Mouse (Mus musculus) hindbrain, embryonic 16.5 days (tissue): ENCODE measurements around the gene Nsmf. TPM values are rescaled to one million over a fixed set of nuclear protein-coding genes. Genes with fewer than 3 reads are reported as not detected.
A peak's percentile ranks its signal among the peaks of the same experiment; 100 is the strongest.

Experiments used
- ATAC-seq: fragments of 200-750 bp; cut with Nextera tagmentation; 2 replicates; pipeline ENCODE4 v1.8.0; 2017; ENCODE audit warnings: moderate TSS enrichment, moderate library complexity
- H3K27ac ChIP-seq: fragments of 300-500 bp; sonication (generic); 2 replicates; pipeline ENCODE4 v1.5.1; 2014; ENCODE audit warnings: low read depth, mild to moderate bottlenecking, control low read depth, low read length, moderate library complexity
- H3K27me3 ChIP-seq: fragments of 300-500 bp; sonication (generic); replicated peaks from 2 replicates; pipeline ENCODE4 v1.6.1; 2014; ENCODE audit warnings: low read length; ENCODE audit not compliant: control insufficient read depth, insufficient read depth
- H3K36me3 ChIP-seq: fragments of 300-500 bp; sonication (generic); 2 replicates; pipeline ENCODE4 v1.6.1; 2014; ENCODE audit warnings: mild to moderate bottlenecking, low read length, moderate library complexity, mixed read lengths; ENCODE audit not compliant: control insufficient read depth, insufficient read depth
- H3K4me1 ChIP-seq: fragments of 300-500 bp; sonication (generic); 2 replicates; pipeline ENCODE4 v1.6.1; 2014; ENCODE audit warnings: low read depth, low read length; ENCODE audit not compliant: control insufficient read depth, insufficient read depth
- H3K4me2 ChIP-seq: fragments of 300-500 bp; sonication (generic); 2 replicates; pipeline ENCODE4 v1.6.1; 2014; ENCODE audit warnings: mild to moderate bottlenecking, low read length, control low read depth, moderate library complexity
- H3K4me3 ChIP-seq: fragments of 300-500 bp; sonication (generic); 2 replicates; pipeline ENCODE4 v1.5.1; 2014; ENCODE audit warnings: mild to moderate bottlenecking, low read length, control low read depth, moderate library complexity
- H3K9ac ChIP-seq: fragments of 300-500 bp; sonication (generic); 2 replicates; pipeline ENCODE4 v1.6.1; 2014; ENCODE audit warnings: low read depth, mild to moderate bottlenecking, control low read depth, low read length, moderate library complexity
- H3K9me3 ChIP-seq: fragments of 300-500 bp; sonication (generic); 2 replicates; pipeline ENCODE4 v1.6.1; 2014; ENCODE audit warnings: mild to moderate bottlenecking, low read length, moderate library complexity; ENCODE audit not compliant: control insufficient read depth
- WGBS: fragments of 180-500 bp; shearing (Covaris S2); extraction: QIAGEN DNeasy Blood & Tissue Kit; methylation state at CpG from one replicate; pipeline ENCODE4 v1.1.7; 2014; 5-methylcytosine and 5-hydroxymethylcytosine counted together
- polyA plus RNA-seq: library from polyadenylated mRNA; unstranded; fragments of >200 nt; fragmentation: Nextera tagmentation; extraction: Ambion mirVana; gene quantifications from 2 replicates; pipeline ENCODE4 v1.2.1, GENCODE M21; 2015

Nsmf gene
- polyA plus RNA-seq: 173 and 174 TPM in 2 replicates

DNA sequence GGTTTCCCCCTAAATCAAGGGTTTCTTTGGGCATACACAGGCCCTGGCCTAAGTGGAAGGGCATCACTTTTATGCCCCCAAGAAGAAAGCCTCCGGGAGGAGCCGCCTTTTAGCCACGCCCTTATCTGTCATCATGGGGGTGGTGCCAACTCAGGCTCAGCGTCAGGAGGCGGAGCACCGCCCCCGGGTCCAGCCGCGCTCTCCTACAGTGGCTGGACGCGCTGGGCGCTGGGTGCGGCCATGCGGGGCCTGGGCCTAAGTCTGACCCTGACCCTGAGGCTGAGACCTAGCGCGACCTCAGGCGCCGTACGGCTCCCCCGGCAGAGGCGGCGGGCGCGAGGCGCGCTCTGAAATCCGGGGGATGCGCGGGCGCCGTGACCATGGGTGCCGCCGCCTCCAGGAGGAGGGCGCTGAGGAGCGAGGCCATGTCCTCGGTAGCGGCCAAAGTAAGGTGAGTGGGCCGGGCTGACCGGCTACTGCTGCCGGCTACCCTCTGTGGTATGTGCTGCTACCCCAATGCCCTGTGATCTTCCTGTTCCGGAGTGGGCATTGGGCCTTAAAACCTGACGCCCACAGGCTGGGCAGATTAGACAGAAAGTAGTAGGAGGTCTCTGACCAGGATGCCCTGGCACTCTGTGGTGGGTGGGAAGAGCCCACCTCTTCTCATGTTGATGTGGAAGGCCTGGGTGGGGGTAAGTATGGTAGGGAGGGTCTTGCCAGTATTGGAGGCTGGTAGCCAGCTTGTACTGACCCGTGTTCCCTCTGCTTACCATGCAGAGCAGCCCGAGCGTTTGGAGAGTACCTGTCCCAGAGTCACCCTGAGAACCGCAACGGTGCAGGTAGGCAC lies at the start of gene Nsmf:
TSS of gene Nsmf (plus strand) at position 135 of the 847 bp plus-strand sequence.
- H3K9ac ChIP-seq: peak within 1 kb of the TSS; percentile 94
- no peaks in the 10 kb centered on the region for H3K27me3 ChIP-seq
- H3K4me1 ChIP-seq: peaks cover 14% of the 10 kb centered on the region
- WGBS: 6% methylated on average over 47 of the region's 47 CpGs
- peak within 1 kb of the TSS; percentile 70 for H3K27ac ChIP-seq
- H3K9me3 ChIP-seq: no peaks in the 10 kb centered on the region
- peak within 1 kb of the TSS; percentile 68 for H3K4me2 ChIP-seq
- H3K36me3 ChIP-seq: peaks cover 17% of the 10 kb centered on the region
- ATAC-seq: peak; percentile 86
- H3K4me3 ChIP-seq: peak within 1 kb of the TSS; percentile 84

DNA sequence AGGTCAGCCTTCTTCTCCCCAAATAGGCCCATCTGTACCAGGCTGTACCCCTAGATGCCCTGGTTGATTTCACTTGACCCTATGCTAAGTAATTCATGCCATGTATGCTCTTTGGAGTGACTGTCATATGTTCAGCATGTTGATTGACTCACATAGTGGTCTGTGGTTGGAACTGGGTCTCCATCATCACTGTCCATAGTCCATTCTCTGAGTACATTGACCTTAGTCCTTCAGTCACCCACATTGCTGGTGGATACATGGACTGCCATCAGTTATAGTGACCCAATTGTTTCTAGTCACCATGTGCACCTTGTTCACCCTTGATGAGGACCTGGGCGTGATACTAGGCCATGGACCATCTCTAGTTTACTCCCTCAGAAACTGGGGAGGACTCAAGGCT lies 47.4 kb upstream of the Nsmf start:
- Histone ChIP-seq H3K27me3 (no peaks in the 10 kb centered on the region), H3K36me3 (no peaks in the 10 kb centered on the region), H3K27ac (no peak overlapping the region), H3K4me3 (no peak overlapping the region), H3K4me2 (no peak overlapping the region), H3K4me1 (no peaks in the 10 kb centered on the region), H3K9ac (no peak overlapping the region), H3K9me3 (no peaks in the 10 kb centered on the region)
- 90% methylated on average over 1 of the region's 1 CpGs for WGBS
- no peak for ATAC-seq

DNA sequence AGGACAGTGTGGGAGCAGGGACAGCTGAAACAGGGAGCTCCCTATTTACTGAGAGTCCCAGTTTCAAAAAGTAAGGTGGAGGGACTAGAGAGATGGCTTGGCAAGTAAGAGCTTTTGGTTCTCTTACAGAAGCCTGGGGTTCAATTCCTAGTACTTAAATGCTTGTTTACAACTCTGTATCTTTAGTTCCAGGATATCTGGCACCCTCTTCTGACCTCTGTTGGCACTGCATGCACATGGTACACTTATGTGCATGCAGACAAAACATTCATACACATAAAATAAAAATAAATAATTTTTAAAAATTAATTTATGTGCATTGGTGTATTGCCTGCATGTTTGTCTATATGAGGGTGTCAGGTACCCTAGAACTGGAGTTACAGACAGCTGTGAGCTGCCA lies 45.9 kb upstream of the Nsmf start:
- H3K9ac ChIP-seq: no peak overlapping the region
- H3K9me3 ChIP-seq: no peaks in the 10 kb centered on the region
- H3K4me1 ChIP-seq: no peaks in the 10 kb centered on the region
- no peaks in the 10 kb centered on the region for H3K27me3 ChIP-seq
- no peak for ATAC-seq
- H3K4me2 ChIP-seq: no peak overlapping the region
- no peak overlapping the region for H3K4me3 ChIP-seq
- H3K36me3 ChIP-seq: no peaks in the 10 kb centered on the region
- no peak overlapping the region for H3K27ac ChIP-seq

DNA sequence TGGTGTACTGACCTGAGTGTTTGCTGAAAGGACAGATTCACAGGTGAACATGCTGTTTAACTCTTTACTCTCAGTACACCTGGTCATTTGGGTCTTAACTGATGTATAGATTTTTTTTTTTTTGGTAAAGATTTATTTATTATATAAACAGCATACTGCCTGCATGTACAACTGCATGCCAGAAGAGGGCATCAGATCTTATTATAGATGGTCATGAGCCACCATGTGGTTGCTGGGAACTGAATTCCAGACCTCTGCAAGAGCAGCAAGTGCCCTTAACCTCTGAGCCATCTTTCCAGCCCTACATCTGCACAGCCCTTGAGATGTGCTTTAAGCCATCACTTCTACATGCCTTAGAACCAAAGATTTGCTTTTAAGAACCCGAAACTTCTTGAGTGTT lies 31.5 kb upstream of the Nsmf start:
- no peak overlapping the region for H3K4me3 ChIP-seq
- WGBS: 90% methylated on average over 1 of the region's 1 CpGs
- no peak overlapping the region for H3K9ac ChIP-seq

DNA sequence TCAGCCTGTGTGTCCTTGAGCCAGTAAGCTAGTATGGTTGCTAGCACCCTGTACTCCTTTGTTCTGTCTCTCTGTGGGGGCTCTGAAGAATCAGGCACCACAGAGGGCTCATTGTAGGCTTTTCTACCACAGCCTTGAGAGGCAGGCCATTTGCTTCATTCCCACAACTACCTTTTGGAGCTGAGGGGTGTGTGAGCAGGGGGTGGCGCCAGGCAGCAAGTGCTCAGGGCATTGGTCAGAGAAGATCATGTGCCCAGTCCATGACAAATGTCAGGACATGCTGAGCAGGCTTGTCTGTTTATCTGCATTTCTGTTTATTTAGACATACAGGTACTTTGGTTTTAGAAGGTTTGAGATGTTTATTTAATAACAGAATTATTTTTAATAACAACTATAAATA lies 29.0 kb upstream of the Nsmf start:
- ATAC-seq: no peak
- Histone ChIP-seq H3K9me3 (no peaks in the 10 kb centered on the region), H3K27me3 (no peaks in the 10 kb centered on the region), H3K4me2 (no peak overlapping the region), H3K9ac (no peak overlapping the region), H3K4me3 (no peak overlapping the region), H3K27ac (no peak overlapping the region), H3K4me1 (no peaks in the 10 kb centered on the region), H3K36me3 (no peaks in the 10 kb centered on the region)
- WGBS: 83% methylated on average over 1 of the region's 1 CpGs

More for the DNA sequence above, 31.5 kb upstream of the Nsmf start:
- Histone ChIP-seq H3K36me3 (no peaks in the 10 kb centered on the region), H3K27ac (no peak overlapping the region), H3K4me2 (no peak overlapping the region), H3K4me1 (no peaks in the 10 kb centered on the region), H3K9me3 (no peaks in the 10 kb centered on the region), H3K27me3 (no peaks in the 10 kb centered on the region)
- no peak for ATAC-seq

DNA sequence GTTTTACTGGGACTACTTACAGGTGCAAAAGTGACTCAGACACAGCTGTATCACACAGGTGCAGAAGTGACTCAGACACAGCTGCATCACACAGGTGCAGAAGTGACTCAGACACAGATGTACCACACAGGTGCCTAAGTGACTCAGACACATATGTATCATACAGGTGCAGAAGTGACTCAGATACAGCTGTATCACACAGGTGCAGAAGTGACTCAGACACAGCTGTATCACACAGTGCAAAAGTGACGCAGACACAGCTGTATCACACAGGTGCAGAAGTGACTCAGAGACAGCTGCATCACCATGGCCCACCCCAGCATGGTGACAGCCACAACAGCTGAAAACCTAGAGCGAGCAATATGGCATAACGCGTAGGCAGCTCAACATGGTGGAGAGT lies 19.2 kb upstream of the Nsmf start:
- no peaks in the 10 kb centered on the region for H3K9me3 ChIP-seq
- ATAC-seq: no peak
- no peaks in the 10 kb centered on the region for H3K36me3 ChIP-seq
- no peak overlapping the region for H3K9ac ChIP-seq
- WGBS: 93% methylated on average over 4 of the region's 4 CpGs
- no peaks in the 10 kb centered on the region for H3K27me3 ChIP-seq
- H3K4me3 ChIP-seq: no peak overlapping the region
- no peak overlapping the region for H3K4me2 ChIP-seq
- no peaks in the 10 kb centered on the region for H3K4me1 ChIP-seq
- no peak overlapping the region for H3K27ac ChIP-seq

DNA sequence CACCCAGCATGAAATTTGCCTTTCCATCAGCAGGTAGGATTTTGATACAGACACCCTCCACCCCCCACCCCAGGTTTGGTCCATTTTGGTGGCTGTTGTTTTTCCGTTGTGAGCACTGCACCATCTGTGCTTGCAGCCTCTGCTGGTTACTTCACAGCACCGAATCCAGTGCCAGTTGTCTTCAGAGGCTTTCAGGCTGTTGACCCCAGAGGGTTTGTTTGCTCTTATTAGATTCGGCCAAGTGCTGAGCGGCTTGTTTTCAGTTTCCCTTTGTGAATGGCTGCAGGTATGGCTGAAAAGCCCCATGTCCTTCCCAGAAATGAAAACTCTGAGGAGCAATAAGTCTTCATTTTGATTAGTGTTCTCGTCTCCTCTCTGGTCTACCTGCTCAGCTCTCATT lies 14.1 kb upstream of the Nsmf start:
- 85% methylated on average over 5 of the region's 5 CpGs for WGBS
- Histone ChIP-seq H3K4me3 (no peak overlapping the region), H3K27me3 (no peaks in the 10 kb centered on the region), H3K4me2 (no peak overlapping the region), H3K36me3 (no peaks in the 10 kb centered on the region), H3K27ac (no peak overlapping the region), H3K9me3 (no peaks in the 10 kb centered on the region), H3K9ac (no peak overlapping the region), H3K4me1 (no peaks in the 10 kb centered on the region)
- ATAC-seq: no peak

DNA sequence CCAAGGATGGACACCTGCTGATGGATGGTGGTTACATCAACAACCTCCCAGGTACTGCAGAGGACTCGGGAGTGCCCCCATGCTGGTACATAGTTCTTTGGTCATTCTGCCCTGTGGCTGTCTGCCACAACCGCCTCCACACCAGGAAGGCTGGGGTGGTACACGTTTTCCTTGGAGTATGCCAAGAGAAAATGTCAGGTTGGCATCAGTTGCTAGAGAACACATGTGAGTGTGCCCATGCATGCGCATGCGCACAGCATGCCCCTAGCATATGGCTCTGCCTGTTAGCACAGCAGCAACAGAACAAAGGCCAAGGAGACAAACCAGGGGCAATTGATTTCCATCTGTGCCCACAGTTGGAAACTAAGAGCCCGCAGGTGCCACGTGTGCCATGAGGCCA lies 3.2 kb upstream of the Nsmf start:
- Histone ChIP-seq H3K4me1 (peaks cover 13% of the 10 kb centered on the region), H3K9ac (no peak overlapping the region), H3K27me3 (no peaks in the 10 kb centered on the region), H3K9me3 (no peaks in the 10 kb centered on the region), H3K36me3 (no peaks in the 10 kb centered on the region), H3K27ac (no peak overlapping the region), H3K4me2 (no peak overlapping the region), H3K4me3 (no peak overlapping the region)
- WGBS: 75% methylated on average over 7 of the region's 7 CpGs
- ATAC-seq: 0 out of 2 replicates have a peak, but pooled peaks have one; percentile 16

DNA sequence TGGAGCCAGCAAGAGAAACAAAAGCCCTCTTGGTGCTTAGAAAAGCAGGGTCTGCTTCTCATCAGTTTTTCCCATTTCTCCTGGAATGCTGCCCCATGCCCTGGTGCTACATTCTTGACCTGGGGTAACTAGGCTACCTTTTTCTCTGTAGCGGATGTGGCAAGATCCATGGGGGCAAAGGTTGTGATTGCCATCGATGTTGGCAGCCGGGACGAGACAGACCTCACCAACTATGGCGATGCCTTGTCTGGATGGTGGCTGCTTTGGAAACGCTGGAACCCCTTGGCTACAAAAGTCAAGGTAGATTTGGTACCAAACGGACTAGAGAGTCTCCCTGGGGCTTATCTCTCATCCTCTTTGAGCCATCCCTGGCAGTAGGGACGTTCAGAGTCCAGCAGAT lies 2.7 kb upstream of the Nsmf start:
- Histone ChIP-seq H3K4me2 (no peak overlapping the region), H3K4me1 (peaks cover 14% of the 10 kb centered on the region), H3K9me3 (no peaks in the 10 kb centered on the region), H3K27ac (no peak overlapping the region), H3K36me3 (peaks cover 3% of the 10 kb centered on the region; the same call in 1 of the 2 replicates), H3K9ac (no peak overlapping the region), H3K4me3 (no peak overlapping the region), H3K27me3 (no peaks in the 10 kb centered on the region)
- ATAC-seq: no peak
- 81% methylated on average over 8 of the region's 8 CpGs for WGBS
